Mouse (Mus musculus): ENCODE data around the gene Pla2g4a.

Pla2g4a gene

GRCm38 (mm10) chr1:149960734-149961424 is at the start of gene Pla2g4a:
Pla2g4a (minus strand) TSS chr1:149961290.
- in situ Hi-C loops (cut with MboI, MseI): no loop called here

- in situ Hi-C loops (cut with MboI, MseI): no loop called here
Observed at GRCm38 (mm10) chr1:150010629-150010979, 49.5 kb upstream of the Pla2g4a start.

- in situ Hi-C loops (cut with MboI, MseI): no loop called here
Observed at GRCm38 (mm10) chr1:150009968-150010628, 49.0 kb upstream of the Pla2g4a start.

- in situ Hi-C loops (cut with MboI, MseI): no loop called here
Observed at GRCm38 (mm10) chr1:150009134-150009533, 48.0 kb upstream of the Pla2g4a start.

GRCm38 (mm10) chr1:149975626-149976025 is 14.5 kb upstream of the Pla2g4a start:
- in situ Hi-C loops (cut with MboI, MseI): no loop called here

- in situ Hi-C loops (cut with MboI, MseI): no loop called here
Observed at GRCm38 (mm10) chr1:149965826-149966225, 4.7 kb upstream of the Pla2g4a start.

GRCm38 (mm10) chr1:149961425-149962303 is 574 bp upstream of the Pla2g4a start:
- in situ Hi-C loops (cut with MboI, MseI): no loop called here

- in situ Hi-C loops (cut with MboI, MseI): no loop called here
Observed at GRCm38 (mm10) chr1:149960251-149960650, 839 bp downstream of the Pla2g4a start.

- in situ Hi-C loops (cut with MboI, MseI): no loop called here
Observed at GRCm38 (mm10) chr1:149959069-149959468, 2.0 kb downstream of the Pla2g4a start.

GRCm38 (mm10) chr1:149955482-149955881 is 5.6 kb downstream of the Pla2g4a start:
- in situ Hi-C loops (cut with MboI, MseI): no loop called here

GRCm38 (mm10) chr1:149954026-149954425 is 7.1 kb downstream of the Pla2g4a start:
- in situ Hi-C loops (cut with MboI, MseI): no loop called here

GRCm38 (mm10) chr1:149952050-149952449 is 9.0 kb downstream of the Pla2g4a start:
- in situ Hi-C loops (cut with MboI, MseI): no loop called here

- in situ Hi-C loops (cut with MboI, MseI): no loop called here
Observed at GRCm38 (mm10) chr1:149950656-149951055, 10.4 kb downstream of the Pla2g4a start.

- in situ Hi-C loops (cut with MboI, MseI): no loop called here
Observed at GRCm38 (mm10) chr1:149950254-149950653, 10.8 kb downstream of the Pla2g4a start.

- in situ Hi-C loops (cut with MboI, MseI): no loop called here
Observed at GRCm38 (mm10) chr1:149949334-149949733, 11.8 kb downstream of the Pla2g4a start.

GRCm38 (mm10) chr1:149948066-149948825 is 12.8 kb downstream of the Pla2g4a start:
- in situ Hi-C loops (cut with MboI, MseI): no loop called here

GRCm38 (mm10) chr1:149946993-149947392 is 14.1 kb downstream of the Pla2g4a start:
- in situ Hi-C loops (cut with MboI, MseI): no loop called here

GRCm38 (mm10) chr1:149946432-149946831 is 14.7 kb downstream of the Pla2g4a start:
- in situ Hi-C loops (cut with MboI, MseI): no loop called here

- in situ Hi-C loops (cut with MboI, MseI): no loop called here
Observed at GRCm38 (mm10) chr1:149943611-149944010, 17.5 kb downstream of the Pla2g4a start.

GRCm38 (mm10) chr1:149940301-149940700 is 20.8 kb downstream of the Pla2g4a start:
- in situ Hi-C loops (cut with MboI, MseI): no loop called here

GRCm38 (mm10) chr1:149939261-149940032 is 21.6 kb downstream of the Pla2g4a start:
- in situ Hi-C loops (cut with MboI, MseI): no loop called here

Measured in regulatory T cell (primary cell).